Comparison of ENCODE assay signal across 25 mouse cellular contexts in genomic region chrX:147238806-147239542, GRCm38 (mm10).
A peak's percentile ranks its signal among the peaks of the same experiment; 100 is the strongest.
DNase-seq lines count a peak whose midpoint lies in the region; ATAC-seq and TF ChIP-seq lines count a peak whose summit lies in the region.
"Had no signal": no experiment of that assay in that cellular context is flagged by ENCODE, and none has a peak within 500 bp of the region (broad histone marks: within the 10 kb centered on the region; RNA-seq: fewer than 3 reads in every experiment).

No protein-coding gene starts in this region.

- no peak for TF ChIP-seq CTCF in C2C12 (IDR thresholded peaks at IDR 0.05; ENCODE audit: control insufficient read depth, insufficient read depth, insufficient read length)

- H3K4me3 ChIP-seq in limb, embryonic 11.5 days (ENCODE audit: low read depth, low read length) = no peak overlapping the region
- no peak overlapping the region for H3K4me3 ChIP-seq in limb, embryonic 10.5 days
- no peak overlapping the region for H3K4me3 ChIP-seq in C2C12 (ENCODE audit: insufficient read depth, poor library complexity, severe bottlenecking)
- H3K4me3 ChIP-seq: embryonic facial prominence, embryonic 13.5 days; forebrain, embryonic 10.5 days; forebrain, embryonic 15.5 days; hindbrain, embryonic 10.5 days; hindbrain, embryonic 15.5 days; limb, embryonic 15.5 days; liver, embryonic 13.5 days; neural tube, embryonic 15.5 days had no signal

- H3K27me3 ChIP-seq in limb, embryonic 11.5 days (ENCODE audit: control insufficient read depth, insufficient read depth, low read length) = no peaks in the 10 kb centered on the region
- H3K27me3 ChIP-seq in limb, embryonic 10.5 days (ENCODE audit: low read depth, poor library complexity, severe bottlenecking) = no peaks in the 10 kb centered on the region
- no peaks in the 10 kb centered on the region for H3K27me3 ChIP-seq in C2C12 (ENCODE audit: control insufficient read depth, insufficient read depth, insufficient read length)
- H3K27me3 ChIP-seq: CH12.LX; embryonic facial prominence, embryonic 13.5 days; forebrain, embryonic 15.5 days; hindbrain, embryonic 15.5 days; limb, embryonic 15.5 days; liver, embryonic 13.5 days; neural tube, embryonic 15.5 days had no signal

- H3ac ChIP-seq in C2C12 (ENCODE audit: control insufficient read depth, insufficient read length, low read depth) = no peak overlapping the region

- DNase-seq in limb, embryonic 11.5 days (ENCODE audit: low spot score) = no peak
- DNase-seq in limb, embryonic 10.5 days (ENCODE audit: low spot score) = no peak
- peak; percentile 39 for DNase-seq in forelimb bud, embryonic 11.5 days (ENCODE audit: low read depth, low spot score)
- peak; percentile 22 for DNase-seq in retina, embryonic 14.5 days (ENCODE audit: low spot score)
- DNase-seq in cerebellum, postnatal 25 days = no peak
- no peak for DNase-seq in kidney, postnatal 25 days
- DNase-seq: adrenal gland, postnatal 10 days; B cell, adult 2 months; cerebellum, adult 8-10 months; cerebellum, postnatal 36 days; heart, postnatal 14 days; kidney, adult 18-20 months; liver, embryonic 13.5 days; lung, adult 2 months; midbrain, embryonic 14.5 days; right cerebral cortex, adult 18-20 months had no signal

- no peak overlapping the region for H3K4me2 ChIP-seq in limb, embryonic 11.5 days (ENCODE audit: low read depth, severe bottlenecking)
- H3K4me2 ChIP-seq: embryonic facial prominence, embryonic 13.5 days; forebrain, embryonic 15.5 days; hindbrain, embryonic 15.5 days; limb, embryonic 15.5 days; liver, embryonic 13.5 days; neural tube, embryonic 15.5 days had no signal

- no peaks in the 10 kb centered on the region for H3K79me2 ChIP-seq in C2C12 (ENCODE audit: control insufficient read depth, insufficient read depth)

- 52% methylated on average over 2 of the region's 2 CpGs for WGBS in limb, embryonic 11.5 days
- WGBS in limb, embryonic 10.5 days = 71% methylated on average over 2 of the region's 2 CpGs

- H3K79me3 ChIP-seq in C2C12 (ENCODE audit: low read depth) = no peaks in the 10 kb centered on the region

- ATAC-seq in limb, embryonic 11.5 days (ENCODE audit: insufficient number of reproducible peaks, low FRiP score, low TSS enrichment, low read depth) = peak; percentile 57; the same call in 1 of the 2 replicates
- ATAC-seq: forebrain, embryonic 15.5 days had no signal

- H3K27ac ChIP-seq in limb, embryonic 11.5 days (replicated peaks; ENCODE audit: low read depth, low read length) = no peak overlapping the region
- no peak overlapping the region for H3K27ac ChIP-seq in limb, embryonic 10.5 days
- H3K27ac ChIP-seq: embryonic facial prominence, embryonic 13.5 days; forebrain, embryonic 10.5 days; forebrain, embryonic 15.5 days; hindbrain, embryonic 10.5 days; hindbrain, embryonic 15.5 days; limb, embryonic 15.5 days; liver, embryonic 13.5 days; neural tube, embryonic 15.5 days had no signal

- H3K4me1 ChIP-seq in limb, embryonic 11.5 days (ENCODE audit: control insufficient read depth, insufficient read depth, low read length) = no peaks in the 10 kb centered on the region
- no peaks in the 10 kb centered on the region for H3K4me1 ChIP-seq in limb, embryonic 10.5 days
- H3K4me1 ChIP-seq: embryonic facial prominence, embryonic 13.5 days; forebrain, embryonic 10.5 days; forebrain, embryonic 15.5 days; hindbrain, embryonic 10.5 days; hindbrain, embryonic 15.5 days; limb, embryonic 15.5 days; liver, embryonic 13.5 days; neural tube, embryonic 15.5 days had no signal

- no peak overlapping the region for H3K9ac ChIP-seq in limb, embryonic 11.5 days (ENCODE audit: low read length)
- H3K9ac ChIP-seq: embryonic facial prominence, embryonic 13.5 days; forebrain, embryonic 15.5 days; hindbrain, embryonic 15.5 days; limb, embryonic 15.5 days; liver, embryonic 13.5 days; neural tube, embryonic 15.5 days had no signal

- no peaks in the 10 kb centered on the region for H3K9me3 ChIP-seq in limb, embryonic 11.5 days (ENCODE audit: control insufficient read depth, low read length)
- H3K9me3 ChIP-seq in limb, embryonic 10.5 days (replicated peaks) = no peaks in the 10 kb centered on the region
- H3K9me3 ChIP-seq: embryonic facial prominence, embryonic 13.5 days; forebrain, embryonic 10.5 days; forebrain, embryonic 15.5 days; hindbrain, embryonic 10.5 days; hindbrain, embryonic 15.5 days; limb, embryonic 15.5 days; liver, embryonic 13.5 days; neural tube, embryonic 15.5 days had no signal

- no peaks in the 10 kb centered on the region for H3K36me3 ChIP-seq in limb, embryonic 11.5 days (ENCODE audit: control insufficient read depth, insufficient read depth, low read length)
- H3K36me3 ChIP-seq in limb, embryonic 10.5 days = no peaks in the 10 kb centered on the region
- H3K36me3 ChIP-seq in C2C12 (ENCODE audit: control insufficient read depth, insufficient read depth) = no peaks in the 10 kb centered on the region
- H3K36me3 ChIP-seq: embryonic facial prominence, embryonic 13.5 days; forebrain, embryonic 10.5 days; forebrain, embryonic 15.5 days; hindbrain, embryonic 10.5 days; hindbrain, embryonic 15.5 days; limb, embryonic 15.5 days; liver, embryonic 13.5 days; neural tube, embryonic 15.5 days had no signal

TF ChIP-seq in C2C12, 6 proteins besides CTCF, POLR2A, EP300 and RAD21:
- TF ChIP-seq CEBPB (IDR thresholded peaks at IDR 0.05; ENCODE audit: low read depth) = peak; percentile 45
- TF ChIP-seq MYOG (IDR thresholded peaks at IDR 0.05; ENCODE audit: control insufficient read depth, extremely low read depth, insufficient read length) = no peak
- TF ChIP-seq USF1 (IDR thresholded peaks at IDR 0.05; ENCODE audit: low read depth) = no peak
- TF ChIP-seq FOSL1 (IDR thresholded peaks at IDR 0.05; ENCODE audit: insufficient read depth, low read length, poor library complexity, severe bottlenecking) = no peak

Comparison
In these comparisons a context has a peak if more than half of its experiments do, and no peak if none do; other contexts are left out.
1. DNase-seq: peak in forelimb bud, embryonic 11.5 days (single experiment) and retina, embryonic 14.5 days (single experiment); none in limb, embryonic 11.5 days (single experiment), limb, embryonic 10.5 days (single experiment), cerebellum, postnatal 25 days (0 of 2) and kidney, postnatal 25 days (0 of 2).